Mouse (Mus musculus): ENCODE measurements at regions not wholly inside any gene's neighbourhood (a gene's known extent, or its start where the extent isn't known, plus 50 kb on each side); places are given as distances from the start of the nearest gene placed in this dataset.
A peak's percentile ranks its signal among the peaks of the same experiment; 100 is the strongest.

- DNase-seq (ENCODE audit: extremely low spot score in 1 of 2, low spot score in 1 of 2): no peak
These were observed 123.5 kb upstream of the Ado start for GRCm38 (mm10) chr10:67672281-67672680.

GRCm38 (mm10) chr10:67669066-67669465 is 120.3 kb upstream of the Ado start:
- no peak for DNase-seq (ENCODE audit: extremely low spot score in 1 of 2, low spot score in 1 of 2)

- no peak for DNase-seq (ENCODE audit: extremely low spot score in 1 of 2, low spot score in 1 of 2)
These were observed 114.3 kb upstream of the Ado start for GRCm38 (mm10) chr10:67663028-67663427.

GRCm38 (mm10) chr10:67661666-67662065 is 112.9 kb upstream of the Ado start:
- no peak for DNase-seq (ENCODE audit: extremely low spot score in 1 of 2, low spot score in 1 of 2)

GRCm38 (mm10) chr10:67658005-67658545 is 109.3 kb upstream of the Ado start:
- DNase-seq (ENCODE audit: extremely low spot score in 1 of 2, low spot score in 1 of 2): no peak

- no peak for DNase-seq (ENCODE audit: extremely low spot score in 1 of 2, low spot score in 1 of 2)
These were observed 108.5 kb upstream of the Ado start for GRCm38 (mm10) chr10:67657305-67657704.

GRCm38 (mm10) chr10:67654518-67654917 is 105.8 kb upstream of the Ado start:
- DNase-seq (ENCODE audit: extremely low spot score in 1 of 2, low spot score in 1 of 2): no peak

- DNase-seq (ENCODE audit: extremely low spot score in 1 of 2, low spot score in 1 of 2): no peak
These were observed 103.5 kb upstream of the Ado start for GRCm38 (mm10) chr10:67652300-67652699.

- DNase-seq (ENCODE audit: extremely low spot score in 1 of 2, low spot score in 1 of 2): no peak
These were observed 102.6 kb upstream of the Ado start for GRCm38 (mm10) chr10:67651386-67651785.

GRCm38 (mm10) chr10:67647777-67648727 is 99.3 kb upstream of the Ado start:
- no peak for DNase-seq (ENCODE audit: extremely low spot score in 1 of 2, low spot score in 1 of 2)

GRCm38 (mm10) chr10:67646659-67647559 is 98.2 kb upstream of the Ado start:
- peak in 1 of 2 experiments; percentile 28 for DNase-seq (ENCODE audit: extremely low spot score in 1 of 2, low spot score in 1 of 2)

GRCm38 (mm10) chr10:67645821-67646220 is 97.1 kb upstream of the Ado start:
- DNase-seq (ENCODE audit: extremely low spot score in 1 of 2, low spot score in 1 of 2): no peak

GRCm38 (mm10) chr10:67644280-67644679 is 95.5 kb upstream of the Ado start:
- DNase-seq (ENCODE audit: extremely low spot score in 1 of 2, low spot score in 1 of 2): no peak

GRCm38 (mm10) chr10:67643685-67644084 is 94.9 kb upstream of the Ado start:
- DNase-seq (ENCODE audit: extremely low spot score in 1 of 2, low spot score in 1 of 2): no peak

- DNase-seq (ENCODE audit: extremely low spot score in 1 of 2, low spot score in 1 of 2): no peak
These were observed 88.6 kb upstream of the Ado start for GRCm38 (mm10) chr10:67637339-67637738.

- DNase-seq (ENCODE audit: extremely low spot score in 1 of 2, low spot score in 1 of 2): no peak
These were observed 87.8 kb upstream of the Ado start for GRCm38 (mm10) chr10:67636569-67636968.

GRCm38 (mm10) chr10:67634795-67635194 is 86.0 kb upstream of the Ado start:
- no peak for DNase-seq (ENCODE audit: extremely low spot score in 1 of 2, low spot score in 1 of 2)

GRCm38 (mm10) chr10:67633063-67633462 is 84.3 kb upstream of the Ado start:
- DNase-seq (ENCODE audit: extremely low spot score in 1 of 2, low spot score in 1 of 2): no peak

GRCm38 (mm10) chr10:67623338-67623737 is 74.6 kb upstream of the Ado start:
- no peak for DNase-seq (ENCODE audit: extremely low spot score in 1 of 2, low spot score in 1 of 2)

- no peak for DNase-seq (ENCODE audit: extremely low spot score in 1 of 2, low spot score in 1 of 2)
These were observed 71.3 kb upstream of the Ado start for GRCm38 (mm10) chr10:67620018-67620417.

GRCm38 (mm10) chr10:67618112-67618511 is 69.4 kb upstream of the Ado start:
- peak; percentile 6 to 58 for DNase-seq (ENCODE audit: extremely low spot score in 1 of 2, low spot score in 1 of 2)
